Mouse (Mus musculus) liver, embryonic 14.5 days (tissue): ENCODE data around the gene Gm45208. TPM values are rescaled to one million over a fixed set of nuclear protein-coding genes. Genes with fewer than 3 reads are reported as not detected.
"Not testable (repeated sequence)": the region's sequence is repeated elsewhere in the genome, so short reads cannot be mapped to it uniquely, and the experiment has no call there.

Experiments
- ATAC-seq: fragments of 200-750 bp; cut with Nextera tagmentation; 2 replicates; pipeline ENCODE4 v1.8.0; 2017; ENCODE audit warnings: moderate number of reproducible peaks, mild to moderate bottlenecking, moderate library complexity; ENCODE audit not compliant: insufficient read depth
- DNase-seq, 3 experiments: peaks; one replicate each; pipeline ENCODE4 v3.0.0-alpha.2; 2012 to 2013; ENCODE audit warnings: low read depth in 3 of 3, low spot score in 3 of 3
- H3K27ac ChIP-seq: fragments of 300-500 bp; sonication (generic); 2 replicates; pipeline ENCODE4 v1.5.1; 2014; ENCODE audit warnings: moderate library complexity, mild to moderate bottlenecking, control low read depth, inconsistent platforms
- H3K27me3 ChIP-seq: fragments of 300-500 bp; sonication (generic); 2 replicates; pipeline ENCODE4 v1.6.1; 2014; ENCODE audit warnings: mild to moderate bottlenecking, low read length, moderate library complexity; ENCODE audit not compliant: control insufficient read depth, insufficient read depth
- H3K36me3 ChIP-seq: fragments of 300-500 bp; sonication (generic); replicated peaks from 2 replicates; pipeline ENCODE4 v1.6.1; 2014; ENCODE audit warnings: low read depth; ENCODE audit not compliant: control insufficient read depth, insufficient read depth
- H3K4me1 ChIP-seq, 2 experiments: fragments of 200-500 bp in 1 of 2; fragments of 300-500 bp in 1 of 2; sonication (generic) in 1 of 2; replicated peaks; 2 replicates each; pipeline ENCODE4 v1.6.1; 2012 to 2014; ENCODE audit warnings: antibody characterized with exemption in 1 of 2, inconsistent platforms in 1 of 2, low read length in 1 of 2; ENCODE audit not compliant: control insufficient read depth in 2 of 2, insufficient read depth in 2 of 2
- H3K4me2 ChIP-seq: fragments of 300-500 bp; sonication (generic); 2 replicates; pipeline ENCODE4 v1.6.1; 2014; ENCODE audit warnings: low read depth, mild to moderate bottlenecking, control low read depth, moderate library complexity
- H3K4me3 ChIP-seq, 2 experiments: fragments of 200-500 bp in 1 of 2; fragments of 300-500 bp in 1 of 2; sonication (generic) in 1 of 2; 2 replicates each; pipeline ENCODE4 v1.5.1; 2012 to 2014; ENCODE audit warnings: low read depth in 2 of 2, low read length in 2 of 2, mild to moderate bottlenecking in 2 of 2, control low read depth in 1 of 2, inconsistent platforms in 1 of 2, moderate library complexity in 1 of 2; ENCODE audit not compliant: insufficient read depth in 1 of 2
- H3K9ac ChIP-seq: fragments of 300-500 bp; sonication (generic); replicated peaks from 2 replicates; pipeline ENCODE4 v1.6.1; 2014; ENCODE audit warnings: mild to moderate bottlenecking, control low read depth, moderate library complexity
- H3K9me3 ChIP-seq: fragments of 300-500 bp; sonication (generic); 2 replicates; pipeline ENCODE4 v1.6.1; 2016; ENCODE audit warnings: low read length, mixed read lengths; ENCODE audit not compliant: control insufficient read depth
- CTCF ChIP-seq: IDR thresholded peaks from 2 replicates; pipeline ENCODE4 v1.5.1; 2016; ENCODE audit warnings: antibody characterized with exemption, low read depth, control low read depth
- EP300 ChIP-seq: IDR thresholded peaks from 2 replicates; pipeline ENCODE4 v1.6.1; 2016; ENCODE audit warnings: antibody characterized with exemption, low read depth
- WGBS: fragments of 180-500 bp; shearing (Covaris S2); extraction: QIAGEN DNeasy Blood & Tissue Kit; methylation state at CpG from one replicate; pipeline ENCODE4 v1.1.7; 2014; ENCODE audit not compliant: insufficient replicate concordance; 5-methylcytosine and 5-hydroxymethylcytosine counted together
- polyA plus RNA-seq, 2 experiments: library from polyadenylated mRNA; depleted of rRNA in 1 of 2; stranded (reverse) in 1 of 2; unstranded in 1 of 2; fragments of >200 nt; fragmentation: Nextera tagmentation in 1 of 2; extraction: Ambion mirVana in 1 of 2; gene quantifications; 2 replicates each; pipeline versions ENCODE4 v1.2.1 to v1.2.3; 2012 to 2014

Gm45208 gene
- polyA plus RNA-seq, 2 experiments, result 0.18 TPM; not detected in 1

GRCm38 (mm10) chrX:7688321-7688720 lies 33.7 kb upstream of the Gm45208 start:
- TF ChIP-seq EP300 (no peak), CTCF (no peak)
- H3K27me3 ChIP-seq, result no peaks in the 10 kb centered on the region
- ATAC-seq, result no peak
- H3K4me2 ChIP-seq, result no peak overlapping the region
- WGBS, result 59% methylated on average over 2 of the region's 2 CpGs
- H3K4me3 ChIP-seq, result no peak overlapping the region
- no peaks in the 10 kb centered on the region for H3K9me3 ChIP-seq
- H3K9ac ChIP-seq, result no peak overlapping the region
- no peaks in the 10 kb centered on the region for H3K4me1 ChIP-seq
- H3K27ac ChIP-seq, result no peak overlapping the region
- no peak for DNase-seq
- H3K36me3 ChIP-seq, result no peaks in the 10 kb centered on the region

GRCm38 (mm10) chrX:7690486-7690885 lies 31.6 kb upstream of the Gm45208 start:
- DNase-seq (no peak), ATAC-seq (no peak)
- Histone ChIP-seq H3K9ac (no peak overlapping the region), H3K36me3 (no peaks in the 10 kb centered on the region), H3K27ac (no peak overlapping the region), H3K4me2 (no peak overlapping the region), H3K4me3 (no peak overlapping the region), H3K9me3 (no peaks in the 10 kb centered on the region), H3K4me1 (no peaks in the 10 kb centered on the region), H3K27me3 (no peaks in the 10 kb centered on the region)
- TF ChIP-seq CTCF (no peak), EP300 (no peak)
- WGBS, result 44% methylated on average over 3 of the region's 3 CpGs

GRCm38 (mm10) chrX:7692862-7693261 lies 29.2 kb upstream of the Gm45208 start:
- no peak for ATAC-seq
- Histone ChIP-seq H3K4me2 (no peak overlapping the region), H3K4me3 (no peak overlapping the region), H3K27me3 (no peaks in the 10 kb centered on the region), H3K36me3 (no peaks in the 10 kb centered on the region), H3K27ac (no peak overlapping the region), H3K9ac (no peak overlapping the region), H3K4me1 (no peaks in the 10 kb centered on the region), H3K9me3 (no peaks in the 10 kb centered on the region)
- TF ChIP-seq CTCF (peak; percentile 42), EP300 (no peak)
- 24% methylated on average over 4 of the region's 4 CpGs for WGBS
- DNase-seq, result no peak

- ATAC-seq (peak; percentile 29), DNase-seq (no peak)
- H3K4me2 ChIP-seq, result peak overlapping the region; percentile 37
- WGBS, result 34% methylated on average over 6 of the region's 6 CpGs
- no peaks in the 10 kb centered on the region for H3K9me3 ChIP-seq
- no peak overlapping the region for H3K9ac ChIP-seq
- H3K4me1 ChIP-seq, result peaks cover 0 to 2% of the 10 kb centered on the region in 2 experiments; a peak in 1 of 4 replicates
- TF ChIP-seq EP300 (no peak), CTCF (no peak)
- H3K27ac ChIP-seq, result no peak overlapping the region
- H3K4me3 ChIP-seq, result peak overlapping the region in 1 of 2 experiments; percentile 80; a peak in 2 of 4 replicates
- H3K36me3 ChIP-seq, result no peaks in the 10 kb centered on the region; the same call in 1 of the 2 replicates
- H3K27me3 ChIP-seq, result no peaks in the 10 kb centered on the region
These were observed 25.5 kb upstream of the Gm45208 start for GRCm38 (mm10) chrX:7696520-7696919.

- no peaks in the 10 kb centered on the region for H3K27me3 ChIP-seq
- H3K4me1 ChIP-seq, result peaks cover 0 to 2% of the 10 kb centered on the region in 2 experiments; a peak in 1 of 4 replicates
- H3K4me2 ChIP-seq, result peak within 1 kb of the TSS; percentile 76
- H3K9ac ChIP-seq, result peak within 1 kb of the TSS; percentile 77
- no peak for TF ChIP-seq EP300
- TF ChIP-seq CTCF, result no peak
- peak within 1 kb of the TSS; percentile 80 to 98 for H3K4me3 ChIP-seq
- peak within 1 kb of the TSS; percentile 27 for H3K27ac ChIP-seq
- H3K36me3 ChIP-seq, result no peaks in the 10 kb centered on the region; the same call in 1 of the 2 replicates
- 10% methylated on average over 33 of the region's 33 CpGs for WGBS
- peak; percentile 81 to 86 (median 86) for DNase-seq
- ATAC-seq, result peak; percentile 96
- H3K9me3 ChIP-seq, result no peaks in the 10 kb centered on the region
These were observed 25.1 kb upstream of the Gm45208 start, which contains the start of gene Gpkow for GRCm38 (mm10) chrX:7696954-7697381. Gene Gpkow (plus strand): TSS chrX:7697131.

GRCm38 (mm10) chrX:7713764-7714134 lies 8.3 kb upstream of the Gm45208 start:
- not testable (repeated sequence) for H3K27ac ChIP-seq

GRCm38 (mm10) chrX:7714135-7714899 lies 7.7 kb upstream of the Gm45208 start, which contains the start of gene Wdr45:
Gene Wdr45 (plus strand): TSS chrX:7714333.
- DNase-seq, result peak; percentile 91 to 92 (median 91)
- H3K27ac ChIP-seq, H3K9me3 ChIP-seq, H3K36me3 ChIP-seq, H3K4me1 ChIP-seq, H3K27me3 ChIP-seq: not testable (repeated sequence)
- peak within 1 kb of the TSS; percentile 54 to 64 for H3K4me3 ChIP-seq
- 5% methylated on average over 35 of the region's 60 CpGs for WGBS
- H3K4me2 ChIP-seq, result peak within 1 kb of the TSS; percentile 68
- ATAC-seq, result peak; percentile 95
- H3K9ac ChIP-seq, result peak within 1 kb of the TSS; percentile 55

More at GRCm38 (mm10) chrX:7713764-7714134, 8.3 kb upstream of the Gm45208 start:
- not testable (repeated sequence) for H3K27me3 ChIP-seq, H3K9me3 ChIP-seq, DNase-seq, H3K4me1 ChIP-seq, H3K36me3 ChIP-seq
- Histone ChIP-seq H3K4me3 (peak overlapping the region; percentile 54 to 64), H3K9ac (peak overlapping the region; percentile 55), H3K4me2 (peak overlapping the region; percentile 68)
- WGBS, result 10% methylated on average over 5 of the region's 12 CpGs
- peak; percentile 16 for ATAC-seq
